Mouse (Mus musculus): ENCODE measurements around the gene Med1. TPM values are rescaled to one million over a fixed set of nuclear protein-coding genes. Genes with fewer than 3 reads are reported as not detected.
"Not testable (repeated sequence)": the region's sequence is repeated elsewhere in the genome, so short reads cannot be mapped to it uniquely, and the experiment has no call there.

Med1 gene
- 36.2 and 40.6 TPM in 2 replicates for total RNA-seq (2014; rRNA removed)
- polyA plus RNA-seq (2015; fragmentation: Nextera tagmentation; extraction: Ambion mirVana), result 46.0 and 49.9 TPM in 2 replicates

- TF ChIP-seq CTCF (IDR thresholded peaks at IDR 0.05), result no peak; the same call in 1 of the 2 replicates
These were observed at the start of gene Med1 for GRCm38 (mm10) chr11:98192901-98193805. Gene Med1 (minus strand): TSS chr11:98193293.

GRCm38 (mm10) chr11:98238995-98239394 is 45.9 kb upstream of the Med1 start:
- H3K27ac ChIP-seq (ENCODE audit: low read depth, low read length), result no peak overlapping the region
- no peak for TF ChIP-seq CTCF (IDR thresholded peaks at IDR 0.05)
- H3K36me3 ChIP-seq (ENCODE audit: insufficient read depth, low read length), result peaks cover 29% of the 10 kb centered on the region
- no peaks in the 10 kb centered on the region for H3K9me3 ChIP-seq (ENCODE audit: low read length)
- H3K9ac ChIP-seq (replicated peaks; ENCODE audit: low read length, poor library complexity, severe bottlenecking), result no peak overlapping the region
- no peak for DNase-seq (ENCODE audit: low spot score)
- no peaks in the 10 kb centered on the region for H3K4me1 ChIP-seq (ENCODE audit: insufficient read depth, low read length)
- H3K4me2 ChIP-seq (ENCODE audit: low read depth, low read length, poor library complexity, severe bottlenecking), result no peak overlapping the region
- H3K27me3 ChIP-seq (ENCODE audit: insufficient read depth, low read length), result no peaks in the 10 kb centered on the region
- WGBS, result 97% methylated on average over 3 of the region's 3 CpGs
- H3K4me3 ChIP-seq (ENCODE audit: low read depth, low read length), result no peak overlapping the region
- no peak for ATAC-seq (ENCODE audit: low FRiP score)

More at GRCm38 (mm10) chr11:98192901-98193805, at the start of gene Med1:
- WGBS, result under 1% methylated on average over 53 of the region's 53 CpGs
- Histone ChIP-seq H3K4me3 (ENCODE audit: low read depth, low read length) (peak within 1 kb of the TSS; percentile 71), H3K9ac (replicated peaks; ENCODE audit: low read length, poor library complexity, severe bottlenecking) (peak within 1 kb of the TSS; percentile 79), H3K9me3 (ENCODE audit: low read length) (no peaks in the 10 kb centered on the region), H3K27ac (ENCODE audit: low read depth, low read length) (peak within 1 kb of the TSS; percentile 85), H3K4me2 (ENCODE audit: low read depth, low read length, poor library complexity, severe bottlenecking) (peak within 1 kb of the TSS; percentile 75), H3K27me3 (ENCODE audit: insufficient read depth, low read length) (no peaks in the 10 kb centered on the region), H3K36me3 (ENCODE audit: insufficient read depth, low read length) (peaks cover 4% of the 10 kb centered on the region; the same call in 1 of the 2 replicates), H3K4me1 (ENCODE audit: insufficient read depth, low read length) (0 out of 2 replicates have a peak, but pooled peaks cover 6% of the 10 kb centered on the region)
- ATAC-seq (ENCODE audit: low FRiP score) (peak; percentile 96), DNase-seq (ENCODE audit: low spot score) (peak; percentile 98)

GRCm38 (mm10) chr11:98238416-98238815 is 45.3 kb upstream of the Med1 start:
- Histone ChIP-seq H3K4me2 (ENCODE audit: low read depth, low read length, poor library complexity, severe bottlenecking) (no peak overlapping the region), H3K27ac (ENCODE audit: low read depth, low read length) (no peak overlapping the region), H3K9me3 (ENCODE audit: low read length) (no peaks in the 10 kb centered on the region), H3K27me3 (ENCODE audit: insufficient read depth, low read length) (no peaks in the 10 kb centered on the region), H3K4me1 (ENCODE audit: insufficient read depth, low read length) (no peaks in the 10 kb centered on the region), H3K9ac (replicated peaks; ENCODE audit: low read length, poor library complexity, severe bottlenecking) (no peak overlapping the region), H3K4me3 (ENCODE audit: low read depth, low read length) (no peak overlapping the region), H3K36me3 (ENCODE audit: insufficient read depth, low read length) (peaks cover 31% of the 10 kb centered on the region)
- DNase-seq (ENCODE audit: low spot score), result no peak
- 0 out of 2 replicates have a peak, but pooled peaks have one; percentile 9 for TF ChIP-seq CTCF (IDR thresholded peaks at IDR 0.05)
- no peak for ATAC-seq (ENCODE audit: low FRiP score)
- 81% methylated on average over 3 of the region's 3 CpGs for WGBS

GRCm38 (mm10) chr11:98226349-98226748 is 33.3 kb upstream of the Med1 start:
- no peak for TF ChIP-seq CTCF (IDR thresholded peaks at IDR 0.05)
- Histone ChIP-seq H3K4me1 (ENCODE audit: insufficient read depth, low read length) (no peaks in the 10 kb centered on the region), H3K27ac (ENCODE audit: low read depth, low read length) (no peak overlapping the region), H3K27me3 (ENCODE audit: insufficient read depth, low read length) (no peaks in the 10 kb centered on the region), H3K4me2 (ENCODE audit: low read depth, low read length, poor library complexity, severe bottlenecking) (no peak overlapping the region), H3K36me3 (ENCODE audit: insufficient read depth, low read length) (peaks cover 35% of the 10 kb centered on the region), H3K4me3 (ENCODE audit: low read depth, low read length) (no peak overlapping the region), H3K9me3 (ENCODE audit: low read length) (no peaks in the 10 kb centered on the region), H3K9ac (replicated peaks; ENCODE audit: low read length, poor library complexity, severe bottlenecking) (no peak overlapping the region)
- no peak for DNase-seq (ENCODE audit: low spot score)
- ATAC-seq (ENCODE audit: low FRiP score), result no peak
- 97% methylated on average over 1 of the region's 1 CpGs for WGBS

GRCm38 (mm10) chr11:98213311-98213710 is 20.2 kb upstream of the Med1 start:
- no peaks in the 10 kb centered on the region for H3K9me3 ChIP-seq (ENCODE audit: low read length)
- H3K4me1 ChIP-seq (ENCODE audit: insufficient read depth, low read length), result no peaks in the 10 kb centered on the region
- ATAC-seq (ENCODE audit: low FRiP score) (no peak), DNase-seq (ENCODE audit: low spot score) (no peak)
- TF ChIP-seq CTCF (IDR thresholded peaks at IDR 0.05), result no peak
- H3K36me3 ChIP-seq (ENCODE audit: insufficient read depth, low read length), result peaks cover 22% of the 10 kb centered on the region
- H3K4me2 ChIP-seq (ENCODE audit: low read depth, low read length, poor library complexity, severe bottlenecking), result no peak overlapping the region
- H3K27ac ChIP-seq (ENCODE audit: low read depth, low read length), result no peak overlapping the region
- H3K27me3 ChIP-seq (ENCODE audit: insufficient read depth, low read length), result no peaks in the 10 kb centered on the region
- H3K9ac ChIP-seq (replicated peaks; ENCODE audit: low read length, poor library complexity, severe bottlenecking), result no peak overlapping the region
- 92% methylated on average over 1 of the region's 1 CpGs for WGBS
- no peak overlapping the region for H3K4me3 ChIP-seq (ENCODE audit: low read depth, low read length)

- peaks cover 21% of the 10 kb centered on the region for H3K36me3 ChIP-seq (ENCODE audit: insufficient read depth, low read length)
- H3K9ac ChIP-seq (replicated peaks; ENCODE audit: low read length, poor library complexity, severe bottlenecking); H3K4me3 ChIP-seq (ENCODE audit: low read depth, low read length); H3K9me3 ChIP-seq (ENCODE audit: low read length); H3K27ac ChIP-seq (ENCODE audit: low read depth, low read length); H3K4me2 ChIP-seq (ENCODE audit: low read depth, low read length, poor library complexity, severe bottlenecking); H3K27me3 ChIP-seq (ENCODE audit: insufficient read depth, low read length); H3K4me1 ChIP-seq (ENCODE audit: insufficient read depth, low read length); ATAC-seq (ENCODE audit: low FRiP score); DNase-seq (ENCODE audit: low spot score): not testable (repeated sequence)
- 92% methylated on average over 4 of the region's 5 CpGs for WGBS
These were observed 16.6 kb upstream of the Med1 start for GRCm38 (mm10) chr11:98209661-98210060.

- not testable (repeated sequence) for H3K9ac ChIP-seq (replicated peaks; ENCODE audit: low read length, poor library complexity, severe bottlenecking); H3K27ac ChIP-seq (ENCODE audit: low read depth, low read length); H3K27me3 ChIP-seq (ENCODE audit: insufficient read depth, low read length); H3K4me3 ChIP-seq (ENCODE audit: low read depth, low read length); H3K4me1 ChIP-seq (ENCODE audit: insufficient read depth, low read length); H3K9me3 ChIP-seq (ENCODE audit: low read length); DNase-seq (ENCODE audit: low spot score); H3K36me3 ChIP-seq (ENCODE audit: insufficient read depth, low read length); ATAC-seq (ENCODE audit: low FRiP score)
- WGBS, result 79% methylated on average over 3 of the region's 3 CpGs
- H3K4me2 ChIP-seq (ENCODE audit: low read depth, low read length, poor library complexity, severe bottlenecking), result peak overlapping the region; percentile 23; the same call in 1 of the 2 replicates
These were observed 13.2 kb upstream of the Med1 start for GRCm38 (mm10) chr11:98206281-98206680.

Measured in midbrain, postnatal 0 days (tissue).